Mouse (Mus musculus): ENCODE measurements around the gene Gfm1.
A peak's percentile ranks its signal among the peaks of the same experiment; 100 is the strongest.

Gfm1 gene

GRCm38 (mm10) chr3:67429999-67430380, at the start of gene Gfm1:
Gene Gfm1 (plus strand): TSS chr3:67430096.
- peak; percentile 88 for DNase-seq

GRCm38 (mm10) chr3:67429338-67429998, 428 bp upstream of the Gfm1 start:
- no peak for DNase-seq

DNA sequence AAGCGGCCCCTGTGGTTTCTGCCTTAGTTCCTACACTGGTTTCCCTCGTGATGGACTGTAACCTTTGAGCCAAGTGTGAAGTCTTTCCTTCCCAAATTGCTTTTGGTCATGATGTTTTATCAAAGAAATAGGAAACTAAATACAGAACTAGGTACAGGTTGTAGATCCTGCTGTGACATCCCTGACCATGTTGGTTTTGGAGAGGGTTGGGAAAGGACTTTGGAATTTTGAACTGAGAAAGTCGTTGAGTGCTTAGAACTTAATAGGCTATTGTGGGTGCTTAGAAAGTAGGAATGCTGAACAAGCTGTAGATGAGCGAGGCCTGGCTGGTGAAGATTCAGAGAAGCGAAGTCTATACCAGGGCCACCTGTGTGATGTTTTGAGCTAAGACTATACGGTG, 4.1 kb downstream of the Gfm1 start:
- peak; percentile 20 for DNase-seq

- peak; percentile 14 for DNase-seq
These were observed 17.2 kb downstream of the Gfm1 start for GRCm38 (mm10) chr3:67447143-67447542.

GRCm38 (mm10) chr3:67449660-67450059, 19.8 kb downstream of the Gfm1 start:
- peak; percentile 48 for DNase-seq

- DNase-seq = no peak
These were observed 20.8 kb downstream of the Gfm1 start for GRCm38 (mm10) chr3:67450601-67451210.

DNA sequence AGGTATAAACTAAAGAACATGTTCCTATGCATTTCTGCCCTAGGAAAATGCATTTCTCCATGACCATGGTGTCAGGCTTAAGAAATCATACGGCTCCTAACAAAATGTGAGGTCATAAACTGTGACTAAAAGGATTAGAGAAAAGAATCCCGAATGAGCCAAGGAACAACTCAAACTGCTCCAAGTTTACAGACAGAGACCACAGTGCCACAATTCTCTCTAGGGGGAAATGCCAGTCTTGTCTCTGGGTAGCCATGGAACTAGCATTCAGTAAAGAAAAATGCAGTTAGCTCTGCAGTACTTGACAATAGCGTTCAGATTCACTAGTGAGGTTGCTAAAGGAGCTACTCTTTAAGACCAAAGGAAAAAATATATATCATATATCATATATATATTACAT, 30.0 kb downstream of the Gfm1 start:
- no peak for DNase-seq

GRCm38 (mm10) chr3:67462015-67462414, 32.1 kb downstream of the Gfm1 start:
- DNase-seq = no peak

DNA sequence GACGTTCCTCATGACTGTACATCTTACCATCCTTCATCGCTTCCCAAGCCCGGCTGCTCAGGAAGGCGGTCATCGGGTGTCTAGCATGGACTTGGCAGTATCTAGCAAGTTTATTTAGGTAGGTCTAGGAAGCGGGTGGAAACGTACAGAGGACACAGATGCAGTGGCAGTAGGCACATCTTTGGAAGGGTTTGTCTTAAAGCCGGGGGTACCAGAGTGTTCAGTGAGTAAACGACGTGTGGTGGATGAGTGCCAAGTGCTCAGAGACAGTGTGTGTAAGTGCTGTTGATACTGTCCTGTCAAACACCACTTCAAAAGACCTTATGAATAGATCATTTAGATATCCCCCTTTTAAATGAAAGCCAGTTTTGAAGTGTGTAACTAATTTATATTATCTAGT, 32.7 kb downstream of the Gfm1 start:
- DNase-seq = no peak

DNA sequence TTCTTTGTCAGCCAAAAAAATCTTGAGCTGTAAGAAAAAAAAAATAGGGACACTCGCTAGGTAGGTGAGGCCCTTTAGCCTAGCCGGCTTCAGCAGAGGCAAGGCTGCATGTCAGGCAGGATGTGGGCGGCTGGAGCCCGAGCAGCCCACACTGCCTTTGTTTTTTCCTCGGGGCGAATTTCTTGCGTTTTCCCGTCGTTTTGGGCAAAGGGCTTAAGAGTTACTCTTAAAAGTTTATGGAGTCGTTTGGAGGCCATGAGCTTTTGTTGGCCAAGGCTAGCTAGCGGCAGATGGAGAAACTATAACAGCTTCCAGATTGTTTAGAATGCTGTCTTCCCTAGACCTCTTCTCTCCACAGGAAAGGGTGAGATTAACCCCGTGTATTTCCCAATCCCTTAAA, 33.1 kb downstream of the Gfm1 start:
- DNase-seq = no peak

- DNase-seq = peak; percentile 79
These were observed 33.8 kb downstream of the Gfm1 start, which contains the start of gene Lxn for GRCm38 (mm10) chr3:67463450-67464372. Gene Lxn (minus strand): TSS chr3:67463926.

DNA sequence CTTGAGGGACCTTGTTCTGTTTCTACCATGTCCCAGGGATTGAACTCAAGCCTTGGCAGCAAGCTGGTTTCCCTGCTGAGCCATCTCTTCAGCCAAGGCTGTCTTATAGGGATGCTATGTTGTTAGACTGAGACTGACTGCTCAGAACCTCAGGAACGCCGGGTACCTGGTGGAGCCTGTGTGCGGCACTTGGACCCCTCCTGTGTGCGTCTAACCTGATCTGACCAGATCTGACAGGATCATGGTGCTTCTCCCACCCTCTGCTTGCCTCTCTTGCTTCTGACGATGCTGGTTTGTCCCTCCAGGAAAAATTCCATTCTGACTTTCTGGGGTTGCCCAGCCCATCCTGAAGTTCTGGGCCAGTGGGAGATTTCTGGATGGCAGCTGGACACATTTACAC, 36.7 kb downstream of the Gfm1 start:
- no peak for DNase-seq

DNA sequence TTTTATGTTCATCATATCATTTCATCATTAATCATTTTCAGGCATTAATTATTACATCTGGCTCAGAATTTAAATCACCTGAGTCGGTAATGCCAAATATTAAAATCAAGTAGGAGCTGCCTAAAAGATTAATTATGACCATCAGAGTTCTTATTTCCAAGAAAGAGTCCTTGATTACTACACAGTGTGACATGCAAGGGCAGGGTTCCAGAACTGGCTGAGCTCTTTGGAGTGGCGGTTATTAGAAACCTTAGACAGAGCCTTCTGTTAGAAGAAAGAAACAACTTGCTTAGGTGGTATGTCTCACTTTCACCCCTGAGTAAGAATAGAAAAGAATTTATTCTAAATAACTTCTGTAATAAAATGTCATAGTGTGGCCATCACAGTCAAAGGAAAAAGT, 37.4 kb downstream of the Gfm1 start:
- no peak for DNase-seq

- no peak for DNase-seq
These were observed 41.7 kb downstream of the Gfm1 start for GRCm38 (mm10) chr3:67471408-67472127.

DNA sequence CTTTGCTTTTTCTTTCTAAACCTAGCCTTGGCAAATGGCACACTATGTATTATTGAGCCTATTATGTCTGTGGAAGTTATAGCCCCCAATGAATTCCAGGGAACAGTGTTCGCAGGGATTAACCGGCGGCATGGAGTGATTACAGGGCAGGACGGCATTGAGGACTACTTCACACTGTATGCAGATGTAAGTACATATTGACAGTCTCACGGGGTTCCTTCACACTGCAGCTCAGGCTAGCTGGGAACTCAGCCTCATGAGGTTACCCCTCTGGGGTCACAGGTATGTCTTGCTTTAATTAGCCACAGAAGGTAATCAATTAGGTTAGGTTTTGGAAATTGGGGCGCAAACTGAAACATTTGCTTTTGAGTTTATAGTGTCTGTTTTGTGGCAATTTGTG, 43.5 kb downstream of the Gfm1 start:
- DNase-seq = no peak

DNA sequence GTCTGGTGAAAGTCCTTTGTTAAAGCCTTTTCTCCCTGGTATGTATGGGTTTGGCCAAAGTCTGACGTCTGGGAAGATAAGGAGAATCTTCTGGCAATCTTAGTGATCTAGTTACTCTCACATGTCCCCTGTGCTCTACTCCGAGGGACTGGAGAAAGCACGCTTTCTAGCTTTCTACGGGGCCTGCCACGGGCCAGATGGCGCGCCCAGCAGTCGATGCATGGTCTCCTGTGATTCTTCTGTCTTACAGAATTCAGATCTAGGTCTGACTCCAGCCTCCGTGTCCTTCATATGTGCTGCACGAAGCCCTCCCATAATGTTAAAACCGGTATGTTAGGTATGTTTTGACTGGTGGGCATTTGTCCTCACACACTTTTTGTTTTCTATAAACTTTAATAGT, 49.9 kb downstream of the Gfm1 start:
- no peak for DNase-seq

GRCm38 (mm10) chr3:67482400-67482799, 52.5 kb downstream of the Gfm1 start:
- no peak for DNase-seq

DNA sequence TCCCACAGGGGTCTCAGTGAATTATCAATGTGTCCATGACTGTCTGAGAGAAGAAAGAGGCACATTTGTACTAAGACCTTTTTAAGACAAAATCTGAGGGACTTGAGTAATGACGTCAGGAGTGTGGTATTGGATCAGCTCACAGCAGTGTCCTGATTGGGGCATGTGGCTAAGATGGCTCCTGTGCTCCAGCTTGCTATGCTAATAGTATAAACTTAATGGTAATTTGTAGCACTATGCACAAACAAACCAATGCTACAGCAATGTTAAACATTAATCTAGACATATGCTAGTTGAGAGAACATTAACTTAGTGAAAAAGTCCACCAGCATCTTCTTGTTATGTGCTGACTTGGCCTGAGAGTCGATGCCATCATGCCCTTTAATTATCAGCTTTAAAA, 55.3 kb downstream of the Gfm1 start:
- DNase-seq = no peak

- DNase-seq = no peak
These were observed 60.3 kb downstream of the Gfm1 start for GRCm38 (mm10) chr3:67490156-67490555.

- no peak for DNase-seq
These were observed 62.4 kb downstream of the Gfm1 start for GRCm38 (mm10) chr3:67492086-67492869.

GRCm38 (mm10) chr3:67493132-67493531, 63.2 kb downstream of the Gfm1 start:
- no peak for DNase-seq

DNA sequence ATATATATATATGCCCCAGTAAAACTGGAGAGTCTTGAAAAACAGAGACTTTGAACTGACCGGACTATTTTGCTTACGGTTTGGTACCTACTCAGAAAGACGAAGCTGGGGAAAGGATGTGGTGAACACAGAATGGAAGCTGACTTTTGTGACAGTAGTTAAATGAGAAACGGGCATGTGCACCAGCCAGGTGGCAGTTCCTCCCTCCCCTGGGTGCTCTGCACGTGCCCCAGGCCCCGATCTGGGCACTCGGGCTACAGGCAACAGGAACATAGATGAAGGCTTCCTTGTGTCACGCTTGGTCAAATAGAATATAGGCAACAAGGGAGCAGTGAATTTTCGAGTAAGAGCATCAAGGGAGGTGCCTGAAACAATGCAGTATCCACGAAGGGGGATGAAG, 66.4 kb downstream of the Gfm1 start:
- no peak for DNase-seq
